Mouse (Mus musculus): ENCODE measurements at regions not wholly inside any gene's neighbourhood (a gene's known extent, or its start where the extent isn't known, plus 50 kb on each side); places are given as distances from the start of the nearest gene placed in this dataset.

DNA sequence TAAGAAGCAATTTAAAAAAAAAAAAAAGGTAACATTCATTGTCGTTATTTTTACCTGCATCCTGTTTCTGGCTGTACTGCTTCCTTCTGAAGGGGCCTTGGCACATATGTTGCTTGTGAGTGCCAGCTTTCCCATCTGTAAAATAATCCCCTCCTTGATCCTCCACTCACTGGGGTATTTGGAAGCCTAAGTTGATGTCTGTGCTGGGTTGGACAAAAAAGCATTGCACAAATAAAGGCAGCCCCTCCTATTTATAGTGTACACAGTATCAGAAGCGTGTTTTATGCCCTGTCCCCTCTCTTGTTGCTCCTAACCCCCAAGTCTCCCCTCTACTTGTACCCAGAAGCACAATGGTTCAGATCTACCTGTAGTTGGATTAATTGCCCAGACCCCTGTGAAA, 195.0 kb downstream of the Brinp2 start:
- in situ Hi-C loops (cut with MboI, MseI): no loop called here

DNA sequence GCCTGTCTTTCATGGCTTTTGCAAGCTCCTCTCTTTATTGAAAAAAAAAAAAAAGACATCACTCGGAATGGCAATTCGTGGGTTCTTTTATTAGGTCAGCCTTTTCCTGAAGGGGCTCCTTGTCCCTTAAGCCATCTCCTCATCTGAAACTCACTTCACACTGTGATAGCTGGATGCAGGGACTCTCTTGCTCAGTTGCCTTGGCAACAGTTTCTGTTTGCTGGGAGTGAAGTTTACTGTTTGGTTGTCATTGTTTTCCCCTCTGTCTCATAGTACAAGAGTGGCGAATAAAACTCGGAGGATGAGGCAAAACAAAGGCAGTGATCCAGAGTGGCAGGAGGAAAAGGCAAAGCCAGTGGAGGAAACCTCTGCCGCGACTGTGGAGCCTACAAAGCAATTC, 194.6 kb downstream of the Brinp2 start:
- in situ Hi-C loops (cut with MboI, MseI): no loop called here

DNA sequence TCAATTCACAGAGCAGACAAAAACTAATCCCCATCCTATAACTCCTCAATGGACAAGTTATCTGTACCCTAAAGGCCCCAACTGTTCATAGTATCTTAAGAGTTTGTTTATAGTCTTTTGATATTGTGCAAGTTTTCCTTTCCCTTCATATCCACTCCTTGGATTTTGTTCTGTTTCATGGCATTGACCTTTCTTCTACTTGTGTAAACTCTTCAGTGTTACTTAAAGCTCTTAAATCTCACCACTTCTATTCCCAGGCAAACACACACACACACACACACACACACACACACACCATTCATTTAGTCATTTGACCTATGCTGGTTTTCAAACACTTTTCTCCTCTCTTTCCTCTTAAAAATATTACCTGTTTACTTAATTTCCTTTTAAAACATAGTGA, 192.7 kb downstream of the Brinp2 start:
- in situ Hi-C loops (cut with MboI, MseI): no loop called here

DNA sequence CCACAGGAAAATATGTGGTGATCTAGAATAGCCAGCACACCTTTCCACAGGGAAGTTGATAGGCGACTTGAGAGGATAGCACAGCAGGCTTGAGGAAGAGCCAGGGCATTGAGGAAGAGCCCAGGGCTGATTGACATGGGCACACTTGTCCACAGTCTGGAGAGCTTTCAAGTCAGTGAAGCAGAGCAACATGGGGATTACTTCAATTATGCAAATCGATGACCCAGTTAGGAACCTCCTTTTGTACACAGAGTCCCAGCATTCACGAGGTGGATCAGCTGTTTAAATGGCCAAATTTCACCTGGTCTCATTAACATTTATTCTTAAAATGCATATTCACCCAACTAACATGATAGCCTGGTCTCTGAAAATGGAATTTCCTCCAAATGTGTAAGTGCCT, 186.1 kb downstream of the Brinp2 start:
- in situ Hi-C loops (cut with MboI, MseI): no loop called here

DNA sequence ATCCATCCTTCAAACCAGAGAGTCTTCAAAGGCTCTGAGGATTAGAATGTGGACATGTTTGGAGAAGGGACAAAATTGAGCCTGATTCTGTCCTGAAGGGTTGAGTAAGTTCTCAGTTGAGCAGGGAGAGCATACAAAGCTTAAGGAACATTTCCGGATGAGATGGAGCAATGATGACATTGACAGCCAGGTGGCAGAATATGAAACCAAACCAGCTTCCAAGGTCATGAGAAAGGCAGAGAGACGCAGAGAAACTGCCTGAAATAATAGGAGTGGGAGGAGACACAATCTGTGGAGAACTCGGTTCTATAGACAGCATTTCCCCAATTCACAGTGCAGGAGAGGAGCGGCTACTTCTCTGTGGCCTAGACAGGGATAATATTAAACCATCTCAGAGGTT, 176.0 kb downstream of the Brinp2 start:
- in situ Hi-C loops (cut with MboI, MseI): no loop called here

DNA sequence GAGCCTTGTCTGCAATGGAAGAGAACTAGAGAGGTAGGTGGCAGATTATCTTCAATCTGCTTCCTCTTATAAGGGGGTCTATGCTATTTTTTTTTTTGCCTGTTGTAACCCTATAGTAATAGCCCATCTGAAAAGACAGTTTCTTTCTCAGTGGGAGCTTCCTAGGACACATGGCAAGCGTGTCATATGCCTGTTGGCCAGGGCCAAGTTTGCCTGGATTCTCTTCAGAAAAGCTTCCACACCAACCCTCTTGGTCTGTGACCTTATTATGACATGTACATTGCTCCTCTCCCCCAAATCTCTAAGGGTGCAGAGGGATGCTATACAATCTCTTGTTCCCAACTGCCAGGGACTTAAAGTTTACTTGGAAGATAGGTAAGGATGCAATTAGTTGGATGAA, 174.8 kb downstream of the Brinp2 start:
- in situ Hi-C loops (cut with MboI, MseI): no loop called here

DNA sequence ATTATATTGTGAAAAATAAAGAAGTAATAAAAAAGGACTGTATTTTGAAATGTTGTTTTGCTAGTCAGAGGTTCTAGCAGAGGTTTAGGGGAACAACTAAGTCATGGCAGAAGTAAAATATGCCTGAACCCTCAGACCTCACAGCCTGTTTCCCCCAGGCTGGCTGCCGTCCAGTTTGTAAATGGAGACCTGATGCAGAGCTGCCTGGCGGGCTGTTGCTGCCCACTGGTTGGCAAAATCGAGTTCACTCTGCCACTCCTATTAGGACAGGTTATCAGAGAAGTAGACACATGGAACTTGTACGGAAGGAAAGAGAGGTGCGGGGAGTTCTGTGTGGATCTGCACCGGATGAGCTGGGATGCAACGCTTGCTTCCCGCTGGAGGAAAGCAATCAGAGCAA, 168.5 kb downstream of the Brinp2 start:
- in situ Hi-C loops (cut with MboI, MseI): no loop called here

DNA sequence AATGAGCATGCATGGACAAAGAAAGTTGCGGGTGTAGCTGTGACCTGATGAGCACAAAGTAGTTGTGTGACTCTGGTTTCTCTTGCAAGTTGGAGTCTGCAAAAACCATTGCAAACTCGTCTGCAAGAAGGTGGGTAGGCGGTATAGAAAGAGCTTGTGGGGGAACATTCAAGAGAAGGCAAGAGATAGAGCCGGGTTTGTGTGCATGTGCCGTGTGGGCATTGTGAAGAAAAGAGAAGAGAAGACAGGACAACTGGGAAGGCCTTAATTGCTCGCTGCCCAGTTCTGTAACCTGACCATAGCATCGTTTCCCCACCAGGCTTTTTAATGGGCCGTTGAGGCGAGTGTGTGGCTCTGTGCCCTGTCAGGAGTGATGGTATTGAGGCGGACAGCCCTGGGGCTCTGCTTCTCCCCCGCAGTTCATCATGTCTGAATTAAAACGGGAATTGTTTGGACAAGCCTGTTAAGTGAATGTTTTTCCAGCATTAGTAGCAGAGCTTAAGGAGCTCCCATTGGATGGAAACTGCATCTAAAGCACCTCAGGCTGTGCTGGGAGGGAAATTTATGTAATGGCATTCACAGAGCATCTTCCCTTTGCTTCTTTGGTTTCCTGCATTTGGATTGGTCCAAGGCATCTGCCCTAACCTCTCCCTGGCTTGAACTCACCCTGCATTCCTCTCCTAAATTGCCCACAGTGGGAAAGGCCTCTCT, 163.1 kb downstream of the Brinp2 start:
- in situ Hi-C loops (cut with MboI, MseI): loop anchor here (10.0 kb wide), 1 partner anchor 838 kb away; no protein-coding TSS in a partner anchor

DNA sequence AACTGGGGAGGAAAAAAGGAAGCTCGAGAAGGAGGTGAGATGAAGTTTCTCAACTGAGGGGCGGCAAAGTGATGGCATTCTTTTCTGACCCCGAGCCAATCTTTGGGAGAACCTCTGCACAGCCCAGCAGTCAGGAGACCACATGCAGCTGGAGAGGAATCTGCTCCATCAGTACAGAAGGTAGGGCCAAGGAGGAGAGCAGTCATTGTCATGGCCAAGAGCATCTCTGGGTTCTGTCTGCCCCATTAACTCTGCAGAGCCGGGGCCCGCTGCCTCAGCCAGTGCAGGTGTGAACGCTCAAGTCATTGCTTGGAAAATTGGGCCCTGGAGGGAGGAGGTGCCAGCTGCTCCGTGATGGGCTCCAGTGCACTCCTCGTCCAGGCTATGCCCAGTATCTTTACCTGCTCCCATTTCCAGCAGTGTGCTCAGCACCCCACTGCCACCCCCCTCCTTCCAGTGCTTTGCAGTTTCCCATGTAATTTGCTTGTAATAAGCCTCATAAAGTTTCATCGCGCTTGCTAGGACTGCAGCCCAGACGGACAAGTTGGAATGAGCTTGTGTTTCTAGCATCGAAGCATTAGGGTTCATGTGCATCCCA, 162.1 kb downstream of the Brinp2 start:
- in situ Hi-C loops (cut with MboI, MseI): loop anchor here (10.0 kb wide), 1 partner anchor 839 kb away; no protein-coding TSS in a partner anchor

All from T-helper 2 cell (primary cell).